Mouse (Mus musculus): ENCODE results near the gene Unc5c. TPM values are rescaled to one million over a fixed set of nuclear protein-coding genes. Genes with fewer than 3 reads are reported as not detected.

The Unc5c gene
- polyA plus RNA-seq, 1 experiment from 2014 or later: not detected

- 61% methylated on average over 5 of the region's 5 CpGs for WGBS (ENCODE audit: missing documents)
- no peaks in the 10 kb centered on the region for H3K79me2 ChIP-seq (ENCODE audit: inconsistent target)
- H3K27ac ChIP-seq: no peak overlapping the region
- H3K4me3 ChIP-seq (ENCODE audit: inconsistent target): no peak overlapping the region
- H3K36me3 ChIP-seq (ENCODE audit: inconsistent target): no peaks in the 10 kb centered on the region
These were observed 26.4 kb downstream of the Unc5c start for GRCm38 (mm10) chr3:141491272-141491950.

GRCm38 (mm10) chr3:141491951-141492310, 26.9 kb downstream of the Unc5c start:
- Histone ChIP-seq H3K36me3 (ENCODE audit: inconsistent target) (no peaks in the 10 kb centered on the region), H3K27ac (no peak overlapping the region), H3K79me2 (ENCODE audit: inconsistent target) (no peaks in the 10 kb centered on the region), H3K4me3 (ENCODE audit: inconsistent target) (no peak overlapping the region)
- WGBS (ENCODE audit: missing documents): 9% methylated on average over 2 of the region's 2 CpGs

- Histone ChIP-seq H3K27ac (no peak overlapping the region), H3K36me3 (ENCODE audit: inconsistent target) (no peaks in the 10 kb centered on the region), H3K79me2 (ENCODE audit: inconsistent target) (no peaks in the 10 kb centered on the region), H3K4me3 (ENCODE audit: inconsistent target) (no peak overlapping the region)
- 66% methylated on average over 3 of the region's 3 CpGs for WGBS (ENCODE audit: missing documents)
These were observed 28.0 kb downstream of the Unc5c start for GRCm38 (mm10) chr3:141493000-141493399.

GRCm38 (mm10) chr3:141498348-141499056, 33.5 kb downstream of the Unc5c start:
- Histone ChIP-seq H3K36me3 (ENCODE audit: inconsistent target) (no peaks in the 10 kb centered on the region), H3K27ac (no peak overlapping the region), H3K79me2 (ENCODE audit: inconsistent target) (no peaks in the 10 kb centered on the region), H3K4me3 (ENCODE audit: inconsistent target) (no peak overlapping the region)
- WGBS (ENCODE audit: missing documents): 100% methylated on average over 4 of the region's 4 CpGs

- 73% methylated on average over 4 of the region's 4 CpGs for WGBS (ENCODE audit: missing documents)
- H3K4me3 ChIP-seq (ENCODE audit: inconsistent target): no peak overlapping the region
- H3K36me3 ChIP-seq (ENCODE audit: inconsistent target): no peaks in the 10 kb centered on the region
- no peaks in the 10 kb centered on the region for H3K79me2 ChIP-seq (ENCODE audit: inconsistent target)
- no peak overlapping the region for H3K27ac ChIP-seq
These were observed 37.0 kb downstream of the Unc5c start for GRCm38 (mm10) chr3:141501845-141502505.

- WGBS (ENCODE audit: missing documents): 16% methylated on average over 3 of the region's 3 CpGs
- H3K4me3 ChIP-seq (ENCODE audit: inconsistent target): no peak overlapping the region
- no peaks in the 10 kb centered on the region for H3K79me2 ChIP-seq (ENCODE audit: inconsistent target)
- H3K36me3 ChIP-seq (ENCODE audit: inconsistent target): no peaks in the 10 kb centered on the region
- no peak overlapping the region for H3K27ac ChIP-seq
These were observed 38.3 kb downstream of the Unc5c start for GRCm38 (mm10) chr3:141503331-141503730.

- Histone ChIP-seq H3K79me2 (ENCODE audit: inconsistent target) (no peaks in the 10 kb centered on the region), H3K27ac (no peak overlapping the region), H3K36me3 (ENCODE audit: inconsistent target) (no peaks in the 10 kb centered on the region), H3K4me3 (ENCODE audit: inconsistent target) (no peak overlapping the region)
- 100% methylated on average over 1 of the region's 1 CpGs for WGBS (ENCODE audit: missing documents)
These were observed 44.8 kb downstream of the Unc5c start for GRCm38 (mm10) chr3:141509772-141510171.

GRCm38 (mm10) chr3:141511253-141512038, 46.4 kb downstream of the Unc5c start:
- Histone ChIP-seq H3K36me3 (ENCODE audit: inconsistent target) (no peaks in the 10 kb centered on the region), H3K79me2 (ENCODE audit: inconsistent target) (no peaks in the 10 kb centered on the region), H3K4me3 (ENCODE audit: inconsistent target) (no peak overlapping the region), H3K27ac (no peak overlapping the region)
- WGBS (ENCODE audit: missing documents): 70% methylated on average over 5 of the region's 5 CpGs

- no peaks in the 10 kb centered on the region for H3K36me3 ChIP-seq (ENCODE audit: inconsistent target)
- no peak overlapping the region for H3K27ac ChIP-seq
- no peak overlapping the region for H3K4me3 ChIP-seq (ENCODE audit: inconsistent target)
- H3K79me2 ChIP-seq (ENCODE audit: inconsistent target): no peaks in the 10 kb centered on the region
These were observed 63.7 kb downstream of the Unc5c start for GRCm38 (mm10) chr3:141528751-141529150.

GRCm38 (mm10) chr3:141529599-141529998, 64.6 kb downstream of the Unc5c start:
- Histone ChIP-seq H3K79me2 (ENCODE audit: inconsistent target) (no peaks in the 10 kb centered on the region), H3K27ac (no peak overlapping the region), H3K36me3 (ENCODE audit: inconsistent target) (no peaks in the 10 kb centered on the region), H3K4me3 (ENCODE audit: inconsistent target) (no peak overlapping the region)

- Histone ChIP-seq H3K27ac (no peak overlapping the region), H3K4me3 (ENCODE audit: inconsistent target) (no peak overlapping the region), H3K36me3 (ENCODE audit: inconsistent target) (no peaks in the 10 kb centered on the region), H3K79me2 (ENCODE audit: inconsistent target) (no peaks in the 10 kb centered on the region)
- 94% methylated on average over 5 of the region's 5 CpGs for WGBS (ENCODE audit: missing documents)
These were observed 68.8 kb downstream of the Unc5c start for GRCm38 (mm10) chr3:141533861-141534260.

GRCm38 (mm10) chr3:141536857-141537256, 71.8 kb downstream of the Unc5c start:
- 89% methylated on average over 5 of the region's 5 CpGs for WGBS (ENCODE audit: missing documents)
- Histone ChIP-seq H3K4me3 (ENCODE audit: inconsistent target) (no peak overlapping the region), H3K27ac (no peak overlapping the region), H3K36me3 (ENCODE audit: inconsistent target) (no peaks in the 10 kb centered on the region), H3K79me2 (ENCODE audit: inconsistent target) (no peaks in the 10 kb centered on the region)

GRCm38 (mm10) chr3:141538120-141538519, 73.1 kb downstream of the Unc5c start:
- no peaks in the 10 kb centered on the region for H3K79me2 ChIP-seq (ENCODE audit: inconsistent target)
- H3K36me3 ChIP-seq (ENCODE audit: inconsistent target): no peaks in the 10 kb centered on the region
- 91% methylated on average over 1 of the region's 1 CpGs for WGBS (ENCODE audit: missing documents)
- no peak overlapping the region for H3K4me3 ChIP-seq (ENCODE audit: inconsistent target)
- no peak overlapping the region for H3K27ac ChIP-seq

- Histone ChIP-seq H3K79me2 (ENCODE audit: inconsistent target) (no peaks in the 10 kb centered on the region), H3K36me3 (ENCODE audit: inconsistent target) (no peaks in the 10 kb centered on the region), H3K4me3 (ENCODE audit: inconsistent target) (no peak overlapping the region), H3K27ac (no peak overlapping the region)
- 95% methylated on average over 7 of the region's 7 CpGs for whole genome bisulfite sequencing (ENCODE audit: missing documents)
These were observed 75.7 kb downstream of the Unc5c start for GRCm38 (mm10) chr3:141540749-141541148.

Measured in macrophage (primary cell).